Mouse (Mus musculus) stomach, postnatal 0 days (tissue): ENCODE measurements around the gene Lypd6b. TPM values are rescaled to one million over a fixed set of nuclear protein-coding genes. Genes with fewer than 3 reads are reported as not detected.

Experiments used
- ATAC-seq: fragments of 200-750 bp; cut with Nextera tagmentation; 2 replicates; pipeline ENCODE4 v1.8.0; 2017; ENCODE audit not compliant: low FRiP score, low TSS enrichment
- DNase-seq: peaks from one replicate; pipeline ENCODE4 v3.0.0-alpha.2; 2016; ENCODE audit warnings: low spot score
- H3K27ac ChIP-seq: fragments of 300-500 bp; sonication (generic); replicated peaks from 2 replicates; pipeline ENCODE4 v1.5.1; 2014; ENCODE audit warnings: mild to moderate bottlenecking, control low read depth
- H3K27me3 ChIP-seq: fragments of 300-500 bp; sonication (generic); 2 replicates; pipeline ENCODE4 v1.6.1; 2014; ENCODE audit warnings: low read length; ENCODE audit not compliant: control insufficient read depth, insufficient read depth
- H3K36me3 ChIP-seq: fragments of 300-500 bp; sonication (generic); 2 replicates; pipeline ENCODE4 v1.6.1; 2014; ENCODE audit warnings: low read length, mixed read lengths; ENCODE audit not compliant: control insufficient read depth, insufficient read depth
- H3K4me1 ChIP-seq: fragments of 300-500 bp; sonication (generic); replicated peaks from 2 replicates; pipeline ENCODE4 v1.6.1; 2014; ENCODE audit warnings: antibody characterized with exemption; ENCODE audit not compliant: control insufficient read depth, insufficient read depth
- H3K4me2 ChIP-seq: fragments of 300-500 bp; sonication (generic); replicated peaks from 2 replicates; pipeline ENCODE4 v1.6.1; 2014; ENCODE audit warnings: low read depth, mild to moderate bottlenecking, control low read depth, moderate library complexity
- H3K4me3 ChIP-seq: fragments of 300-500 bp; sonication (generic); 2 replicates; pipeline ENCODE4 v1.5.1; 2014; ENCODE audit warnings: low read depth, low read length, control low read depth
- H3K9ac ChIP-seq: fragments of 300-500 bp; sonication (generic); 2 replicates; pipeline ENCODE4 v1.6.1; 2014; ENCODE audit warnings: mild to moderate bottlenecking, low read length, control low read depth, mixed read lengths
- H3K9me3 ChIP-seq: fragments of 300-500 bp; sonication (generic); 2 replicates; pipeline ENCODE4 v1.6.1; 2016; ENCODE audit warnings: low read length; ENCODE audit not compliant: control insufficient read depth
- CTCF ChIP-seq: IDR thresholded peaks from 2 replicates; pipeline ENCODE4 v1.5.1; 2016; ENCODE audit warnings: antibody characterized with exemption, low read depth, mild to moderate bottlenecking, moderate library complexity
- EP300 ChIP-seq: optimal IDR thresholded peaks from 2 replicates; pipeline ENCODE3; 2016; ENCODE audit warnings: antibody characterized with exemption
- WGBS: fragments of 180-500 bp; shearing (Covaris S2); extraction: QIAGEN DNeasy Blood & Tissue Kit; methylation state at CpG from one replicate; pipeline ENCODE4 v1.1.7; 2014; 5-methylcytosine and 5-hydroxymethylcytosine counted together
- polyA plus RNA-seq: library from polyadenylated mRNA; unstranded; fragments of >200 nt; fragmentation: Nextera tagmentation; extraction: Ambion mirVana; gene quantifications from 2 replicates; pipeline ENCODE4 v1.2.1, GENCODE M21; 2015

Gene Lypd6b
- polyA plus RNA-seq, 1 experiment from 2014 or later: 31.8 TPM

GRCm38 (mm10) chr2:49748628-49749342 is 38.7 kb upstream of the Lypd6b start:
- Histone ChIP-seq H3K4me2 (no peak overlapping the region), H3K9ac (no peak overlapping the region), H3K27ac (no peak overlapping the region), H3K36me3 (no peaks in the 10 kb centered on the region), H3K4me3 (no peak overlapping the region), H3K4me1 (peaks cover 7% of the 10 kb centered on the region), H3K9me3 (no peaks in the 10 kb centered on the region), H3K27me3 (no peaks in the 10 kb centered on the region)
- TF ChIP-seq CTCF: peak; percentile 73
- TF ChIP-seq EP300: no peak
- no peak for ATAC-seq
- WGBS: 68% methylated on average over 14 of the region's 14 CpGs
- peak; percentile 63 for DNase-seq

- no peaks in the 10 kb centered on the region for H3K36me3 ChIP-seq
- 53% methylated on average over 11 of the region's 11 CpGs for WGBS
- TF ChIP-seq EP300 (no peak), CTCF (no peak)
- H3K27me3 ChIP-seq: no peaks in the 10 kb centered on the region
- ATAC-seq (peak; percentile 79), DNase-seq (no peak)
- H3K9ac ChIP-seq: no peak overlapping the region
- H3K9me3 ChIP-seq: no peaks in the 10 kb centered on the region
- no peak overlapping the region for H3K27ac ChIP-seq
- H3K4me2 ChIP-seq: no peak overlapping the region
- no peak overlapping the region for H3K4me3 ChIP-seq
- peaks cover 4% of the 10 kb centered on the region; the same call in 1 of the 2 replicates for H3K4me1 ChIP-seq
Observed at GRCm38 (mm10) chr2:49749730-49750576, 37.5 kb upstream of the Lypd6b start.

GRCm38 (mm10) chr2:49751544-49752210 is 35.8 kb upstream of the Lypd6b start:
- H3K4me3 ChIP-seq: no peak overlapping the region
- no peak for DNase-seq
- WGBS: 73% methylated on average over 10 of the region's 10 CpGs
- H3K27me3 ChIP-seq: no peaks in the 10 kb centered on the region
- no peaks in the 10 kb centered on the region for H3K9me3 ChIP-seq
- H3K4me1 ChIP-seq: 0 out of 2 replicates have a peak, but pooled peaks cover 2% of the 10 kb centered on the region
- no peaks in the 10 kb centered on the region for H3K36me3 ChIP-seq
- H3K4me2 ChIP-seq: no peak overlapping the region
- no peak for ATAC-seq
- H3K27ac ChIP-seq: no peak overlapping the region
- H3K9ac ChIP-seq: no peak overlapping the region
- TF ChIP-seq CTCF (no peak), EP300 (no peak)

- Histone ChIP-seq H3K27me3 (no peaks in the 10 kb centered on the region), H3K4me2 (no peak overlapping the region), H3K4me3 (no peak overlapping the region), H3K9ac (no peak overlapping the region), H3K9me3 (no peaks in the 10 kb centered on the region), H3K36me3 (no peaks in the 10 kb centered on the region), H3K4me1 (0 out of 2 replicates have a peak, but pooled peaks cover 2% of the 10 kb centered on the region), H3K27ac (no peak overlapping the region)
- TF ChIP-seq CTCF: no peak
- TF ChIP-seq EP300: no peak
- DNase-seq: no peak
- 73% methylated on average over 8 of the region's 8 CpGs for WGBS
- ATAC-seq: no peak
Observed at GRCm38 (mm10) chr2:49752211-49752607, 35.3 kb upstream of the Lypd6b start.

- Histone ChIP-seq H3K9ac (no peak overlapping the region), H3K36me3 (no peaks in the 10 kb centered on the region), H3K9me3 (no peaks in the 10 kb centered on the region), H3K4me2 (no peak overlapping the region), H3K27ac (no peak overlapping the region), H3K4me3 (no peak overlapping the region), H3K4me1 (0 out of 2 replicates have a peak, but pooled peaks cover 2% of the 10 kb centered on the region), H3K27me3 (no peaks in the 10 kb centered on the region)
- DNase-seq: no peak
- ATAC-seq: no peak
- WGBS: 91% methylated on average over 3 of the region's 3 CpGs
- TF ChIP-seq CTCF: no peak
- no peak for TF ChIP-seq EP300
Observed at GRCm38 (mm10) chr2:49753062-49753461, 34.4 kb upstream of the Lypd6b start.
